Mouse (Mus musculus) spleen, adult 18-20 months (tissue): Measurements from ENCODE around the gene Spag5.

Experiments
- DNase-seq, 2 experiments: peaks; one replicate each; pipeline ENCODE4 v3.0.0; 2022; ENCODE audit warnings: mixed read lengths in 2 of 2

The Spag5 gene

DNA sequence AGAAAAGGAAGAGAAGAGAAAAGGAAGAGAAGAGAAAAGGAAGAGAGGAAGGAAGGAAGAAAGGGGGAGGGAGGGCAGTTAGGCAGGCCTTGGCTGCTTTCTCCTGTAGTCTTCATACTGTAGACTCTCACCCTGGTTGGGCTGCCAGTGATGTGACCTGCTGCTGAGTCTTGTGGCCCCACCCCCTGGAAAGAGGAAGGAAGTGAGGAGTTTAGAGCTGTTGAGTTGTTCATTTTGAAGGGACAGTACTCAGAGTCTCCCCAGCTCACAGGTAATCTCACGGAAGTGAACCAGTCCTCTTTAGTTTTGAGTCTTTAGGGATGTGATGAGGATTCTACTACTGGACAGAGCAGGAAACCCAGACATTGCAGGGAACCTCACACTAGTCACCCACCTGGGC lies 51.8 kb downstream of the Spag5 start:
- peak; percentile 53 to 55 for DNase-seq

- DNase-seq: no peak
Measured at GRCm38 (mm10) chr11:78354905-78355304, 53.6 kb downstream of the Spag5 start.

- peak in 1 of 2 experiments; percentile 79 for DNase-seq
Measured at GRCm38 (mm10) chr11:78355471-78356238, 54.3 kb downstream of the Spag5 start.

DNA sequence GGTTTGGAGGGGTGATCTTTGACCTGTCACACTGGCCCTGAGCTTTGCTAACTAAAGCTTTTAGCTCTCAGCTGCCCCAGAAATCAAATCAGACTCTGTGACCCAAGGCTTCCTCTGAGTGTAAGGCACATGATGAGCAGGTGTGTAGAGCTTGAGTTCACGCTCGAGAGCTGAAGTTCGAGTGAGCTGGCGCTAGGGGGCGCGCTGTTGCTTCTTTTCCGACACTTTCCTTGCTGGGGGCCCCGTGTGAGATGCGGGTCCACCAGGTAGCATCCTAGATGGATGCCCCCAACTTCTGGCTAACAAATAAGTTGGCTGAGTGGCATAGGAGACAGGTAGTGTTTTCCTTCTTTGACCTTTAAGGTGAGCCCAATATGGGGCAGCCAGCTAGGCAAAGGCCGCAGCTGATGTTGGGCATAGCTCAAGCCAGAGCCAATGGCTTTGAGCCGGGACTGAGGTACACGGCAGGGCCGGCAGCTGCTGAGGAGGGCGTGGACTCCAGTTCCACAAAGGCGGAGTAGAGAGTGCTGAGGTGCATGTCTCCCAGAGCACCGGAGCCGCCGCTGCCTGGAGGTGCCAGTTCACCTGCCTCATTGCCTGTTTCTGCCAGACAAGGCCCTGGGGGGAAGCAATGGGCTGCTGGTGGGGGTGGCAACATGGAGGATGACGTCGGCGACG lies 57.1 kb downstream of the Spag5 start:
- DNase-seq: peak in 1 of 2 experiments; percentile 39

- peak; percentile 63 to 84 for DNase-seq
Measured at GRCm38 (mm10) chr11:78360125-78360788, 58.9 kb downstream of the Spag5 start.

DNA sequence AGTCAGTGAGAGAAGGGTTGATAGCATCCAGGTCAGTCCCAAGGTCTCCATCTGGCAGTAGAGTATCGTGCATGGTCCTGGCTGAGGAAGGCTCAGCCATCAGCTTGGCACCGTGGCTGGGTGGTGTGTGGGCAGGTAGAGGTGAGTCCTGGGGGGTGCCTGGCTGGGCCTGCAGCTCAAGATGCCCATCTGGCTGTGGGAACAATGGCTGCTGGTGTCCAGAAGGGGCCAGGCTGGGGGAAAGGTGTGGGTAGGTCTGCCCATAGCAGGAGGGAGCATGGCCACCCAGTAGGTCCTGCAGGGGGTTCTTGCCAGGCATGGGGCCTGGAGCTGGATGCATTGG lies 59.4 kb downstream of the Spag5 start:
- no peak for DNase-seq

GRCm38 (mm10) chr11:78363309-78364007 lies 62.1 kb downstream of the Spag5 start:
- DNase-seq: no peak

DNA sequence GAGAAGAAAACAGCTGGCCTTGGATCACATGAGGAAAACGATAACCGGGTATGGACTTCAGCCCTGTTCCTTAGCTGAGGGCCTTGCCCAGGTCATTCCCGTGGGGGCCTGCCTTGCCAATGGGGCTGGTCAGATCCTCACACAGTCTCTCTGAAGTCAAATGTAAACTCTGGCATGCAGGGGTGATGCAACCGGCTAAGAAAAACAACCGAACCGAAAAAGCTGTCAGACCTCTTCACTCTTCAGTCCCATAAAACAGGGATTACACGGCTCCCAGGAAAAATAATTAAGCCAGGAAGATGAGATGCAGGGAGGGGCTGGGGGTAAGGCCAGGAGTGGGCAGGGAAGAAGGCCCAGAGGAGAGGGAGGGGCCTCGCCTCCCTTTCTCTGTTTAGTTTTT lies 62.8 kb downstream of the Spag5 start:
- DNase-seq: no peak

DNA sequence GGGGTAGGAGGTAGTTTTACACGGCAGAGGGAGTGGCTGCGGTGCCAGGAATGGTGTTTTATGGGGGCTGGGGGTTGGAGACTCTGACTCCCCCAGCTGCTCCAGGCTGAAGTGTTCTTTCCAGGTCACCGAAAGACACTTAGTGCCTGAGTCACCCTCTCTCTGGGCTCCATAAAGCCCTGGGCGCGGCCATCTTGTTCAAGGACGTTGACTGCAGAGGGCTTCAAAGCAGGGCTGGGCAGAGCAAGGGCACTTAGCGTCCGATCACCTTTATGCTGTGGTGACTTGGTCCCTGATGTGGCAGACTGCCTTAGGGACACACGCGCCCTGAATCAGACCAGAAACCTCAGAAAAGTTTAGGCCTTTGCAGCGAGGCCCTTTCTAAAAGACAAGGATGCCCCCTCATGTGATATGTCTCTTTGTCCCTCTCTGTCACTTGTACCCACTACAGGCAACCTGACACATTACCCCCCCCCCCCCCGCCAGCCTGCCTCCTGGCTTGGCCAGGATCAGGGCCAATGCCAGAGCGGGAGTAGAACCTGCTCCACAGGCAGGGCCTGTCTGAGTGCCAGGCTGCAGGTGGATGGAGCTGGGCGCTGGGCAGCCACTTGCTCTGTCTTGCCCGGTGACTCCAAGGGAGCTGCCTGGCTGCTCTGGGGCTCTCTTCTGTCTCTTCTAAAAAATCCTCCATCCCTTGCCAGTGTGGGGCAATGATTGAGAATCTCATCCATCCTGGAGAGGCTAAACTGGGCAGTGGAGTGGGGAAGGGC lies 66.3 kb downstream of the Spag5 start:
- no peak for DNase-seq

- no peak for DNase-seq
Measured at GRCm38 (mm10) chr11:78370389-78370788, 69.1 kb downstream of the Spag5 start.

DNA sequence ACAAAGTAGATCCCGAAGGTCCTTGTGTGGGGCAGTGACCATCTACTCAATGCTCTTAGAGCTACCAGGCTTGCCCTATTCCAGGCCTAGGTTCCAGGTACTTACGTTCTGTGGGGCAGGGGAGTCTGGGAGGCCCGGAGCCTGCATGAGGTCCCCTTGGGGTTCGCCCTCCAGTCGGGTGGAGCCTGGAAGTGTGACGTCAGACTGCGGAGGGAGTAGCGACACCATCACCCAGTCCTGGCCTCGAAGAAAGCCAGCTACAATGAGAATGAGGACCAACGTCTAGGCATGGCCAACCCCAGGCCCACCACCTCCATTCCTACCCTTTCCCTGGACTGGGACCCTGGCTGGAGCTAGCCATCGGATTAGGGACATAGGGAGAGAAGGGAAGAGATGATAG lies 70.4 kb downstream of the Spag5 start:
- no peak for DNase-seq
